Mouse (Mus musculus): ENCODE results near the gene Pdzd11.

Pdzd11 gene

DNA sequence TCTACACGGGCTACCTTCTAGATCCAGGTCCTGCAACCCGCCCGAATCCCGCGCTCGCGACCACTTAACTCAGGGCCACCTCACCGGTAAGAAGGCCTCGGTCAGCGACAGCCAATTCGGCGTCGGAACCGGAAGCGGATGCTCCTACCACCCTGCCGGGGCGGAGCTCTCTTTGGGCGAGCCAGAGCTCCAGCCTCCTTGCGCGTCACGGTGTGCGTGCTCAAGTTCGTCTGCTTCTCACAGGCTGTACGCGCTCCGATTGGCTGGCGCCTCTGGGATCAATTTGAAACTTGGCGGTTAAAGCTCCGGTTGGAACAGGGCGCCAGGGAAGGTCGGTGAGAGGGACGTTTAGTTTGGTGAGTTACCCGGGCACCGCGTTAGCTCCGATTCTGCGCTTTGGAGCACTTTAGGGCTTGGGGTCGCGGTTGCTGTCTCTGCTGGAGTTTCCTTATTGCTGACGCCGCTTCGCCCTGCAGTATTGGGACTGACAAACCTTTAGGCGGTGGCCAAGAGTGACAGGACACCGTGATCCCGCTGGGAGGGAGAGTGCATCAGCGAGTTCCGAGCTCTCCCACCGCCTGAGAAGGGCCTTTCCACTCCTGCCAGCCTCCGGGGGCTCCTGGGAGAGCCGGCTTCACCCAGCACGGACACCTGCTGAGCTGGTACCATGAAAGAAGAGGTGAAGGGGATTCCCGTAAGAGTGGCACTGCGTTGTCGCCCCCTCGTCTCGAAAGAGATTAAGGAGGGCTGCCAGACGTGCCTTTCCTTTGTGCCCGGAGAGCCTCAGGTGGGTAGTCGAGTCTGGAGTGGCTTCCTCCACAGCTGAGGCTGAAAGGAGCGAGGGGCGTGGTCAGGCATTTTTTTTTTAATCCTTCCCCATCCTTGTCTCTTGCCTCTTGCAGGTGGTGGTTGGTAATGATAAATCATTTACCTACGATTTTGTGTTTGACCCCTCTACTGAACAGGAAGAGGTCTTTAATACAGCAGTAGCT lies at the start of gene Pdzd11:
TSS of gene Pdzd11 (minus strand) at position 767 of the 992 bp plus-strand sequence.
- DNase-seq (ENCODE audit: low spot score in 2 of 2): peak; percentile 86 to 92

DNA sequence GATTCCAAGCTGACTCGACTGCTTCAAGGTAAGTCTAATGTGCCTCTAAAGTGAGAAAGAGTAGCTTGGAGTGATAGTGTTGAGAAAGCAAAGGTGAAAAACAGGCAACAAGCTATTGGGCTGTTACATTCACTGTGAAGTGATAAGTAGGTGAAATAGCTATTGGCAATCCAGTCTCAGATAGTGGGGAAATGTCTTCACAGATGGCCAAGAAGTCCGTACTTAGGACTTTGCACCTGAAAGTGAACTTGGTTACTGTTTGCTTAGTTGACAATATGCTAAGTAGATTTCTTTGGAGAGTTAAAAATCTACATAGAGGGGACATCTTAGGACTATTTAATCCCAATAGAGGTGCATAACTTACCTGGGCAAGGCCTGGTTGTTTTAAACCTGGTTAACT lies 38.5 kb upstream of the Pdzd11 start:
- no peak for DNase-seq (ENCODE audit: low spot score in 2 of 2)

DNA sequence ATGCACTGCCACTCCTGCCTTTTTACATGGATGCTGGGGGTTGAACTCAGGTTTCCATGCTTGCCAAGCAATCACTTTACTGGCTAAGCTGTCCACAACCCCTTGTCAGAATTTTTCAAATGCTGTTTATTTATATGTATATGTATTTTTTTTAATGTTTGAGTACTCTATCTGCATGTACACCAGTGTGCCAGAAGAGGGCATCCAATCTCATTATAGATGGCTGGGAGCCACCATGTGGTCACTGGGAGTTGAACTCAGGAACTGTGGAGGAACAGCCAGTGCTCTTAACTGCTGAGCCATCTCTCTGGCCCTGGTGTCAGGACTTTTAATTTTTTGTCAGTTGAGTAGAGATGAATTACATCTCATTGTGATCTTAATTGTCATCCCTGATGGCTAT lies 26.5 kb upstream of the Pdzd11 start:
- DNase-seq (ENCODE audit: low spot score in 2 of 2): no peak

DNA sequence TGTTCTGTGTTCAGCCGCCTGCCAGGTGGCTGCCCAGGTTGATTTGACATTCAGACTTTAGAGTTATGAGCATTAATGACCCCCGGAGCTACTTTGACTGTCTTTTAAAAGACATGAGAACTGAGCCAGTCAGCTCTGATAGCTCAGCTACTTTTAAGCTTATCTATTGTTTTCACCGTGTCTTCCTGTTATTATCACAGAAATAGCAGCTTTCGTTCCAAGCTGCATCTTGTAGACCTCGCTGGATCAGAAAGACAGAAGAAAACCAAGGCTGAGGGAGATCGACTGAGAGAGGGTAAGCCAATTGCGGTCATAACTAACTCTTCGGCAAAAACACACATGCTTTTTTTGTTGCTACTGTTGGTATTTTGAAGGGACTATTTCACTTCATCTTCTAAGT lies 12.1 kb upstream of the Pdzd11 start:
- no peak for DNase-seq (ENCODE audit: low spot score in 2 of 2)

DNA sequence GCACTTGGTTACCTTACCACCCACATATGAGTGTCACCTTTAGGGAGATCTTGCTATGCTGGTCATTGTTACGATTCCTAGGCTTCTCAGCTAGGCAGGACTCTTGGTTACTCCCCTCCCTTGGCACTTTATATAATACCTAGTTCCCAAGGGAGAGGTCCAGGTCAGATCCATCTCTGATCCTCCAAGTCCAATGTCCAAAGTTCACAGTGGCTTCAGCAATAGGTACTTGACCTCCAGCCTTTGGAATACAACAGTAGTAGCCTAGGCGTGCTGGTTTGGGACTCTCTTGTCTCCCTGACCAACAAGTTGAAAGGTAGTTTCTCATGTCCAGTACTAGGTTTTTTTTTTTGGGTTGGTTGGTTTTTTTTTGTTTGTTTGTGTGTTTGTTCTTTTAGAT lies 2.7 kb upstream of the Pdzd11 start:
- DNase-seq (ENCODE audit: low spot score in 2 of 2): no peak

DNA sequence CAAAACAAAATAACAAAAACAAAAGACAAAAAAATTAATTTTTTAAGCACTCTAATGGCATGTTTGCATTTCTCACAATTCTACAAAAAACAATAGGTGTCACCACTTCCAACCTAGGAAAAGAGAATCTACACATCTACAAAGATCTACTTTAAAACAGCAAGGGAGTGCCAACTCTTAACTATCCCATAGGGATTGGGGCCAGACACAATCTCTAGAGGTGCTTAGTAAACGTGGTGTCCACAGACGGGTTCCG lies 894 bp downstream of the Pdzd11 start, which contains the start of gene Kif4:
TSS of gene Kif4 (plus strand) at position 192 of the 256 bp plus-strand sequence.
- no peak for DNase-seq (ENCODE audit: low spot score in 2 of 2)

DNA sequence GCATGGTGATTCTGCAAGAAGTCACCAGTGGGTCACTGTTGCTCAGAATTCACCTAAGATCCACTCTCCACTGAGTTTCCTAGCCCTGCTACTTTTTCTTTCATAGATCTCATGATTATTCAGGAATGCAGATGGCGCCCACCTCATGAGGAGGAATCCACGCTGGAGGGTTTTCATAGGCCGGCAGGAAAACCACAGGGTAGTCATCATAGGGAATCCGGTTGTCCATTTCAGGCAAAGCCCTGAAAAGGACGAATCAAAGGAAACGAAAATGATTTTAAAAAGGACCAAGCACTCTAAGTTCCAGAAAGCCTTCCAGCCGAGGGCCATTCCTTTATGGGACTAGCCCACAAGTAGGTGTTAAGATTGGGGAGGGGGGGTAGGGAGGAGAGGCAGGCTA lies 1.2 kb downstream of the Pdzd11 start:
- no peak for DNase-seq (ENCODE audit: low spot score in 2 of 2)

DNA sequence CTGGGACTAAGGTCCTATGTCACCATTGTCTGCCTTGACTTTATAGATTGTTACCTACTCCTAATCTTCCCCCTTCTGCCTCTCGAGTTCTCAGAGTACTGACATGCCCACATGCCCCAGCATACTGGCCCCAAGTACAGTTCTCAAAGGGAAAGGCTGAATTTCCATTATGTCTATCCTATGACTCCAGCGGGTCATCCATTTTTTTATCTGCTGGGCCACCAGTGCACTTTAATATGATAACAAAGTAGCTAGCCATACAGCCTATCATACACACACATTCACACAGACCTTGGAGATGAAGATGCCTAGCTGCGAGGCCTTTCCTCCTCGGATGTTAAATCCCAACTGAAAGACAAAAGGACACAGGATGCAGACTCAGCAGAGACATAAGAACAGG lies 2.1 kb downstream of the Pdzd11 start:
- DNase-seq (ENCODE audit: low spot score in 2 of 2): no peak

DNA sequence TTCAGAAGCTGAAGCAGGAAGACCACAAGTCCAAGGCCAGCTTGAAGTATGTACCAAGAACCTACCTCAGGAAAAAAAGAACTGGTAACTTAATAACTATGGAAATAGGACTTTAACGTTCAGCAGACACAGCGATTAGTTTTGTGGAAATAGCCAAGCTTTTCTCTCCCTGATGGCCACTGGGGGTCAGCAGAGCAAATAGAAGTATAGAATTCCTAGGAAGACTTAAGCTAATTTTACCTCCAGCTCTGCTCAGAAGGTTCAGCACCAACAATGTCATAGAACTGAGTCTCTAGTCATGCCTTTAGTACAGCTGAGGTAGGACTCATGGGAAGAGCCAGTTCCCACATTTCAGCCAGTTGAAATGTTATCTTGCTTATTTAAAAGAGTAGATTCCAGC lies 5.0 kb downstream of the Pdzd11 start:
- no peak for DNase-seq (ENCODE audit: low spot score in 2 of 2)

DNA sequence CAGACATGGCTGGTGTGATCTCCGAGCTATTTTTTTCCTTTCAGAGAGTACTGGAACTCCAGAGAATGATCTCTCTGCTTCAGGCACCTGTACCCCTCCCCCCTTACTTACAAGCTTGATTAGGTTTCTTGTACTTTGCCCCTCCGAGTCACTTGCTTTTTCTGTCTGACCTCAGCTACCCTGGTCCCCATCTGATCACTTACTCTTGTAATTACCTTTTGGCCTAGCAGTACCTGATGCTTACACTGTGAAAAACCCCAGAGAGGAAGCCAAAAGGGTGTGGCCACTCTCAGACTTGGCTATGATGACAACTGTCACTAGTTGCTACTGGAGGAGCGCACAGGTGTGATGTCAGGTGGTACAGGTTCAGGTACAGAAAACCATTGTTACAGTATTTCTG lies 7.9 kb downstream of the Pdzd11 start:
- DNase-seq (ENCODE audit: low spot score in 2 of 2): no peak

DNA sequence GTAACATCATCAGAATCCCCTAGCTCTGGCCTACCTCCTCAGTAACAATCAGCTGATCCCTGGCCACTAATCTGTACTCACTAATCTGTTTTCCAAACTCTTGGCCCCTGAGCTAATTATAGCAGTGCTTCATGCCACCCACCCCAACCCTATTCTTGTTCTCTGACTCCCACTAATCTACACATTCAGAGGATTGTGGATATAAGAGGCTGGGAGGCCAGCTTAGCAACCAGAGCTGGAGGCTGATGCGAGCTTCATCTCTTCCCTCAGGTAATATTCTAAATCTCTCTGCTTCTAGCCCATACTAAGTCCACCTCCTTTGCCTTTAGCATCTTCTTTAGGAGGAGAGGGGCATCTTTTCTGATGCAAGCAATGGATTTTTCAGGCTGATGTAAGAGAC lies 21.1 kb downstream of the Pdzd11 start, which contains the start of gene Arr3:
TSS of gene Arr3 (plus strand) at position 184 of the 400 bp plus-strand sequence.
- DNase-seq (ENCODE audit: low spot score in 2 of 2): peak in 1 of 2 experiments; percentile 1

DNA sequence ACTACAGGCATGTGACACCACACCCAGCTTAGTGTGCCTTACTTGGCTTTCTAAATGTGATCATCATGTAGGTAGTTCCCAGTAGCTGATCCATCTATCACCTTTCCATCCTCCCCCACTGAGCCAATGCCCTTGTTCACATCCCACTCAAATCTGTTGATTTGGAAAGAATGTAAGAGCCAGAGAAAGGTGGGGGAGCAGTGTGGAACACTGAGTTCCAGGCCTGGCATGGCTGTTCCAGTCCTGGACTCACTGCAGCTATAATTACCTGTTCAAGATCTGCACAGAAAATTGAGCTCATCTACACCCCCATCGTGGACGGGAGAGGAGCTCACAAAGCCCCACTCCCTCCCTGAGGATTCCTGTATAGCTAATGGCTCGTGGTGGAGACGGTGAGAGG lies 26.6 kb downstream of the Pdzd11 start:
- DNase-seq (ENCODE audit: low spot score in 2 of 2): peak; percentile 18 to 56

DNA sequence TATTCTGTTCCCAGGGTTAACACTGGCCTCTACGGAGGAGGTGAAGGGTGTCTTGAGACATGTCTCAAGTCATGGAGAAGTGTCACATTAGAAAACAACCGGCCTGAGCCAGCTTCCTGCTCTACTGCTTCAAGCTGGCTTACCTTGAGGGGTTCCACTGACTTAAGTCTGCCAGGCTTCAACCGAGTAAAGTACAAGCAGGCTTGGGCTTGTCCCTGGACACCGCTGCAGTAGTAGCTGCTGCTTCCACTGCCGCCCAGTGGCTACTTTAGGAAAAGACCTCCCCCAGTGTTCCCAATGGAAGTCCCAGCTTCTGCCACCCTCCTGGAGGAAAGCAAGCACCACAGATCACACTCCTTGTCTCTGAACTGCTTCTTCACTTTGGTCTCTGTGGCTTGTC lies 28.9 kb downstream of the Pdzd11 start:
- peak; percentile 23 to 27 for DNase-seq (ENCODE audit: low spot score in 2 of 2)

DNA sequence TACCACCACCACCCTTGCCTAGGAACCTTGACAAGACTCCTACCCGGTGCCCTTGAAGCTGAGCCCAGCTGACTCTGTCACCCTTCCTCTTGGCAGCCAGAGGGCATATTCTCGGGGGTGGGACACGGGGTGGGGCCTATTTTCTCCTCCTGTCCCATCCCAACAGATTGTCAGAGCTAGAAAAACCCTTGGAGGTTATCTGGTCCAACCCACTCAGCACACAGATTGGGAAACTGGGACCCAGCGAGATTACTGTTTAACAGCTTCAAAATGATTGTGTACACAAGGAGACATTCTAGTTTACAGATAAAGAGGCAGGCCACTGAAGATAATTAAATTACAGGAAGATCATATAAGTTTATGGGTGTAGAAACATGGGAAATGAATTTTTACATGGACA lies 31.6 kb downstream of the Pdzd11 start, which contains the start of gene P2ry4:
TSS of gene P2ry4 (minus strand) at position 79 of the 400 bp plus-strand sequence.
- DNase-seq (ENCODE audit: low spot score in 2 of 2): no peak
